9 mouse cellular contexts compared by ENCODE assay signal in genomic region chr9:68829903-68830302, GRCm38 (mm10).
DNase-seq lines count a peak whose midpoint lies in the region; ATAC-seq lines count a peak whose summit lies in the region.
"Had no signal": no experiment of that assay in that cellular context is flagged by ENCODE, and none has a peak within 500 bp of the region (broad histone marks: within the 10 kb centered on the region; RNA-seq: fewer than 3 reads in every experiment).

No protein-coding gene starts in this region.

- DNase-seq in CD4-positive, CD25-positive, alpha-beta regulatory T cell, adult 2 months (ENCODE audit: low read depth, low spot score) = peak; percentile 19
- peak; percentile 25 for DNase-seq in kidney, adult 18-20 months
- DNase-seq in right cerebral cortex, adult 2 months (ENCODE audit: low spot score in 2 of 2) = peak; percentile 35 to 47
- no peak for DNase-seq in right cerebral cortex, postnatal 25 days
- DNase-seq in splenic B cell, adult 2 months (ENCODE audit: low read depth, low spot score) = peak; percentile 46
- no peak for DNase-seq in T-cell, adult 2 months (ENCODE audit: low spot score)

- H3K9me3 ChIP-seq in kidney, embryonic 14.5 days (ENCODE audit: control insufficient read depth, low read length) = no peaks in the 10 kb centered on the region
- H3K9me3 ChIP-seq: intestine, embryonic 15.5 days had no signal

- no peaks in the 10 kb centered on the region for H3K27me3 ChIP-seq in kidney, embryonic 14.5 days (ENCODE audit: control insufficient read depth, insufficient read depth, low read length)
- no peaks in the 10 kb centered on the region for H3K27me3 ChIP-seq in splenic B cell, adult 2 months (ENCODE audit: control insufficient read depth, insufficient read depth, low read length, poor library complexity, severe bottlenecking)
- H3K27me3 ChIP-seq: intestine, embryonic 15.5 days had no signal

- H3K4me3 ChIP-seq in kidney, embryonic 14.5 days (ENCODE audit: low read length) = no peak overlapping the region
- H3K4me3 ChIP-seq: intestine, embryonic 15.5 days had no signal

- ATAC-seq in CD4-positive, CD25-positive, alpha-beta regulatory T cell, adult 4 months = no peak
- ATAC-seq in kidney, embryonic 14.5 days (ENCODE audit: low FRiP score, low TSS enrichment) = no peak
- ATAC-seq: intestine, embryonic 15.5 days had no signal

- H3K9ac ChIP-seq in kidney, embryonic 14.5 days (ENCODE audit: low read depth, low read length) = no peak overlapping the region
- H3K9ac ChIP-seq: intestine, embryonic 15.5 days had no signal

- 82% methylated on average over 4 of the region's 4 CpGs for WGBS in kidney, embryonic 14.5 days

- H3K4me2 ChIP-seq in kidney, embryonic 14.5 days (replicated peaks; ENCODE audit: low read depth, low read length) = no peak overlapping the region
- H3K4me2 ChIP-seq: intestine, embryonic 15.5 days had no signal

- no peak overlapping the region for H3K27ac ChIP-seq in kidney, embryonic 14.5 days (ENCODE audit: low read depth, low read length)
- H3K27ac ChIP-seq: intestine, embryonic 15.5 days had no signal

- H3K4me1 ChIP-seq in kidney, embryonic 14.5 days (ENCODE audit: control insufficient read depth, insufficient read depth, low read length) = peaks cover 14% of the 10 kb centered on the region; the same call in 1 of the 2 replicates
- H3K4me1 ChIP-seq: intestine, embryonic 15.5 days had no signal

- H3K36me3 ChIP-seq in kidney, embryonic 14.5 days (ENCODE audit: control insufficient read depth, insufficient read depth, low read length) = no peaks in the 10 kb centered on the region
- H3K36me3 ChIP-seq in splenic B cell, adult 2 months (ENCODE audit: control insufficient read depth, insufficient read depth, low read length, poor library complexity, severe bottlenecking) = no peaks in the 10 kb centered on the region
- H3K36me3 ChIP-seq: intestine, embryonic 15.5 days had no signal

Comparison
In these comparisons a context has a peak if more than half of its experiments do, and no peak if none do; other contexts are left out.
1. DNase-seq: peak in CD4-positive, CD25-positive, alpha-beta regulatory T cell, adult 2 months (single experiment), kidney, adult 18-20 months (single experiment), right cerebral cortex, adult 2 months (2 of 2) and splenic B cell, adult 2 months (single experiment); none in right cerebral cortex, postnatal 25 days (single experiment) and T-cell, adult 2 months (single experiment).